Mouse (Mus musculus): Measurements from ENCODE around the gene Lgals2. TPM values are rescaled to one million over a fixed set of nuclear protein-coding genes. Genes with fewer than 3 reads are reported as not detected.

Lgals2 gene
- total and polyA plus RNA-seq, 3 experiments = not detected

GRCm38 (mm10) chr15:78903243-78903642 is 47.9 kb upstream of the Lgals2 start:
- H3K79me2 ChIP-seq (ENCODE audit: control insufficient read depth, insufficient read depth, low read length, poor library complexity) = peaks cover 12% of the 10 kb centered on the region
- peaks cover 0 to 7% of the 10 kb centered on the region in 2 experiments; a peak in 3 of 4 replicates for H3K36me3 ChIP-seq (ENCODE audit: control insufficient read depth in 1 of 2, insufficient read depth in 2 of 2, low read length in 2 of 2)
- no peak overlapping the region for H3K4me3 ChIP-seq (ENCODE audit: control insufficient read depth in 1 of 2, insufficient read depth in 1 of 2, low read depth in 2 of 2, low read length in 2 of 2)
- no peak overlapping the region for H3K27ac ChIP-seq (ENCODE audit: control insufficient read depth, low read depth, low read length)
- TF ChIP-seq CHD2 (IDR thresholded peaks at IDR 0.05; ENCODE audit: low read length) = no peak
- peak; percentile 72 to 98 (median 86) for TF ChIP-seq CTCF (IDR thresholded peaks at IDR 0.05 in 2 of 3, conservative IDR thresholded peaks at IDR 0.05 in 1 of 3; ENCODE audit: control insufficient read depth in 1 of 3, insufficient read depth in 1 of 3, low read depth in 2 of 3, low read length in 3 of 3, poor library complexity in 1 of 3, severe bottlenecking in 1 of 3)
- TF ChIP-seq HCFC1 (IDR thresholded peaks at IDR 0.05; ENCODE audit: low read depth, low read length) = peak; percentile 45; the same call in 1 of the 2 replicates
- TF ChIP-seq MAX (IDR thresholded peaks at IDR 0.05; ENCODE audit: low read length) = no peak
- no peak for TF ChIP-seq E2F4 (IDR thresholded peaks at IDR 0.05; ENCODE audit: borderline replicate concordance, low read depth, low read length)
- no peak for TF ChIP-seq MYC (IDR thresholded peaks at IDR 0.05; ENCODE audit: low read depth, low read length)
- TF ChIP-seq SIN3A (IDR thresholded peaks at IDR 0.05; ENCODE audit: low read length) = 0 out of 2 replicates have a peak, but pooled peaks have one; percentile 30
- no peak for TF ChIP-seq MAZ (IDR thresholded peaks at IDR 0.05; ENCODE audit: low read depth, low read length)
- no peak for TF ChIP-seq EP300 (IDR thresholded peaks at IDR 0.05; ENCODE audit: low read depth in 1 of 2, low read length in 2 of 2)
- no peak for TF ChIP-seq MXI1 (IDR thresholded peaks at IDR 0.05; ENCODE audit: low read depth, low read length)
- TF ChIP-seq CHD1 (IDR thresholded peaks at IDR 0.05; ENCODE audit: low read depth, low read length) = no peak
- TF ChIP-seq TBP (IDR thresholded peaks at IDR 0.05; ENCODE audit: low read depth, low read length) = no peak
- no peak for TF ChIP-seq TCF12 (IDR thresholded peaks at IDR 0.05; ENCODE audit: low read depth, low read length)
- no peak for TF ChIP-seq USF2 (IDR thresholded peaks at IDR 0.05; ENCODE audit: borderline replicate concordance in 1 of 2, insufficient read depth in 1 of 2, low read depth in 1 of 2, low read length in 2 of 2)
- no peak for TF ChIP-seq POLR2AphosphoS2 (IDR thresholded peaks at IDR 0.05; ENCODE audit: low read length)
- TF ChIP-seq ZC3H11A (IDR thresholded peaks at IDR 0.05; ENCODE audit: low read depth, low read length) = peak; percentile 21; the same call in 1 of the 2 replicates
- peak; percentile 78 for TF ChIP-seq SMC3 (IDR thresholded peaks at IDR 0.05; ENCODE audit: low read depth, low read length)
- TF ChIP-seq JUND (IDR thresholded peaks at IDR 0.05; ENCODE audit: low read depth, low read length) = no peak
- TF ChIP-seq UBTF (IDR thresholded peaks at IDR 0.05; ENCODE audit: borderline replicate concordance, insufficient read depth, low read depth, low read length) = no peak
- no peak for TF ChIP-seq KAT2A (conservative IDR thresholded peaks at IDR 0.05; ENCODE audit: low read depth, low read length)
- TF ChIP-seq POLR2AphosphoS5 (IDR thresholded peaks at IDR 0.05; ENCODE audit: borderline replicate concordance, low read depth, low read length) = no peak
- no peak for TF ChIP-seq ZNF384 (IDR thresholded peaks at IDR 0.05; ENCODE audit: low read depth, low read length)
- no peak for TF ChIP-seq ZMIZ1 (IDR thresholded peaks at IDR 0.05; ENCODE audit: low read depth, low read length)
- TF ChIP-seq RAD21 (IDR thresholded peaks at IDR 0.05; ENCODE audit: low read depth, low read length) = peak; percentile 45
- peaks cover 4 to 12% of the 10 kb centered on the region in 2 experiments for H3K4me1 ChIP-seq (ENCODE audit: control insufficient read depth in 1 of 2, insufficient read depth in 2 of 2, low read length in 2 of 2)
- no peaks in the 10 kb centered on the region for H3K27me3 ChIP-seq (ENCODE audit: control insufficient read depth in 1 of 2, insufficient read depth in 2 of 2, low read length in 2 of 2)
- DNase-seq (ENCODE audit: low read depth, low spot score) = peak; percentile 87
- no peaks in the 10 kb centered on the region for H3K9me3 ChIP-seq (replicated peaks; ENCODE audit: insufficient read depth, low read length)
- H3K9ac ChIP-seq (ENCODE audit: control insufficient read depth, low read depth, low read length, poor library complexity, severe bottlenecking) = peak overlapping the region; percentile 59
